Mouse (Mus musculus) embryonic stem cell, embryonic (primary cell): ENCODE data around the gene Ocm.

ENCODE experiments used
- CTCF ChIA-PET, 4 experiments: fragments of 300-600 bp in 2 of 4; fragments of 350-600 bp in 2 of 4; sonication (Branson Sonifier 250); formaldehyde crosslinking; loops; one replicate each; lab custom pipeline; 2022; ENCODE audit warnings: inconsistent platforms in 2 of 4; lab: Charles Lee
- POLR2A ChIA-PET, 4 experiments: fragments of 300-600 bp in 2 of 4; fragments of 350-600 bp in 2 of 4; sonication (Branson Sonifier 250); formaldehyde crosslinking; loops; one replicate each; lab custom pipeline; 2022; ENCODE audit warnings: antibody characterized with exemption in 4 of 4, inconsistent platforms in 1 of 4; lab: Charles Lee

The Ocm gene

GRCm38 (mm10) chr5:143980858-143981257 lies 45.6 kb downstream of the Ocm start:
- ChIA-PET POLR2A (interaction anchor here in 3 of 4 experiments (0.6 to 2.5 kb wide), 9 partner anchors 11 to 399 kb away, joined by 3 to 16 read pairs (median 3); partner anchors contain the start of gene Rsph10b (in 1 of the 3)), CTCF (interaction anchor here in 3 of 4 experiments (0.6 to 1.2 kb wide), 9 partner anchors 16 to 644 kb away, joined by 3 to 10 read pairs (median 3); no protein-coding TSS in a partner anchor)

GRCm38 (mm10) chr5:143976726-143977431 lies 49.6 kb downstream of the Ocm start:
- ChIA-PET CTCF (interaction anchor here in 3 of 4 experiments (0.6 to 3.2 kb wide), 7 partner anchors 9 to 478 kb away, joined by 3 to 19 read pairs (median 9); partner anchors contain the start of genes Rsph10b (in 1 of the 3) and Usp42 (in 1 of the 3)), POLR2A (no interaction called here)

- ChIA-PET CTCF (interaction anchor here (0.6 to 3.2 kb wide), 17 partner anchors 9 to 477 kb away, joined by 3 to 19 read pairs (median 5); partner anchors contain the start of genes Usp42 (in 2 of the 4), Bhlha15 (in 1 of the 4) and Rsph10b (in 1 of the 4)), POLR2A (interaction anchor here in 2 of 4 experiments (1.0 to 1.6 kb wide), 2 partner anchors 10 to 40 kb away, joined by 3 to 4 read pairs; no protein-coding TSS in a partner anchor)
These were observed 50.2 kb downstream of the Ocm start for GRCm38 (mm10) chr5:143976232-143976631.

GRCm38 (mm10) chr5:143975631-143975933 lies 50.9 kb downstream of the Ocm start:
- ChIA-PET CTCF (interaction anchor here (0.5 to 3.2 kb wide), 54 partner anchors 8 to 811 kb away, joined by 3 to 22 read pairs (median 4); partner anchors contain the start of genes Rsph10b (in 3 of the 4), Usp42 (in 3 of the 4), Aimp2 (in 2 of the 4) and Pms2 (in 2 of the 4)), POLR2A (interaction anchor here in 2 of 4 experiments (0.7 to 1.9 kb wide), 8 partner anchors 11 to 1179 kb away, joined by 3 to 10 read pairs (median 4); partner anchors contain the start of genes Aimp2 (in 1 of the 2), Pms2 (in 1 of the 2), Rsph10b (in 1 of the 2) and Usp42 (in 1 of the 2))

GRCm38 (mm10) chr5:143974931-143975630 lies 51.4 kb downstream of the Ocm start:
- ChIA-PET POLR2A (interaction anchor here in 3 of 4 experiments (0.6 to 1.9 kb wide), 11 partner anchors 11 to 1179 kb away, joined by 3 to 10 read pairs (median 4); partner anchors contain the start of genes Aimp2 (in 1 of the 3), Pms2 (in 1 of the 3), Rsph10b (in 1 of the 3) and Usp42 (in 1 of the 3)), CTCF (interaction anchor here (0.5 to 3.2 kb wide), 56 partner anchors 9 to 812 kb away, joined by 3 to 22 read pairs (median 4); partner anchors contain the start of genes Rsph10b (in 3 of the 4), Usp42 (in 3 of the 4), Aimp2 (in 2 of the 4) and Pms2 (in 2 of the 4))

GRCm38 (mm10) chr5:143972628-143973027 lies 53.8 kb downstream of the Ocm start:
- CTCF ChIA-PET = interaction anchor here in 1 of 4 experiments (0.5 kb wide), 1 partner anchor 276 kb away, joined by 3 read pairs; no protein-coding TSS in a partner anchor
- POLR2A ChIA-PET = interaction anchor here in 2 of 4 experiments (0.6 kb wide), 4 partner anchors 22 to 1069 kb away, joined by 3 to 5 read pairs (median 4); no protein-coding TSS in a partner anchor
